Mouse (Mus musculus): Measurements from ENCODE around the gene Acsf2. TPM values are rescaled to one million over a fixed set of nuclear protein-coding genes. Genes with fewer than 3 reads are reported as not detected.

The Acsf2 gene
- polyA plus RNA-seq, 1 experiment from 2014 or later = 2.1 TPM

- H3K27me3 ChIP-seq (replicated peaks; ENCODE audit: control insufficient read depth, insufficient read depth, low read length) = no peaks in the 10 kb centered on the region
- H3K36me3 ChIP-seq (ENCODE audit: control insufficient read depth, insufficient read depth, low read length) = 0 out of 2 replicates have a peak, but pooled peaks cover 3% of the 10 kb centered on the region
- no peak overlapping the region for H3K4me2 ChIP-seq (ENCODE audit: low read length)
- H3K9ac ChIP-seq (ENCODE audit: low read length) = no peak overlapping the region
- ATAC-seq (no peak), DNase-seq (ENCODE audit: low spot score) (no peak)
- H3K27ac ChIP-seq (ENCODE audit: low read depth, low read length) = no peak overlapping the region
- H3K9me3 ChIP-seq (replicated peaks; ENCODE audit: control insufficient read depth, low read length) = no peaks in the 10 kb centered on the region
- no peak overlapping the region for H3K4me3 ChIP-seq (ENCODE audit: low read depth, low read length)
- WGBS = 96% methylated on average over 6 of the region's 6 CpGs
- H3K4me1 ChIP-seq (ENCODE audit: control insufficient read depth, insufficient read depth, low read length) = peaks cover 3% of the 10 kb centered on the region
Observed at GRCm38 (mm10) chr11:94547271-94547670, 54.4 kb downstream of the Acsf2 start.

GRCm38 (mm10) chr11:94546381-94546780, 55.3 kb downstream of the Acsf2 start:
- no peak for ATAC-seq
- WGBS = 98% methylated on average over 5 of the region's 5 CpGs
- H3K4me2 ChIP-seq (ENCODE audit: low read length) = no peak overlapping the region
- H3K27ac ChIP-seq (ENCODE audit: low read depth, low read length) = no peak overlapping the region
- H3K4me3 ChIP-seq (ENCODE audit: low read depth, low read length) = no peak overlapping the region
- no peaks in the 10 kb centered on the region for H3K27me3 ChIP-seq (replicated peaks; ENCODE audit: control insufficient read depth, insufficient read depth, low read length)
- peaks cover 3% of the 10 kb centered on the region for H3K4me1 ChIP-seq (ENCODE audit: control insufficient read depth, insufficient read depth, low read length)
- no peaks in the 10 kb centered on the region for H3K9me3 ChIP-seq (replicated peaks; ENCODE audit: control insufficient read depth, low read length)
- no peak overlapping the region for H3K9ac ChIP-seq (ENCODE audit: low read length)
- no peak for DNase-seq (ENCODE audit: low spot score)
- 0 out of 2 replicates have a peak, but pooled peaks cover 5% of the 10 kb centered on the region for H3K36me3 ChIP-seq (ENCODE audit: control insufficient read depth, insufficient read depth, low read length)

GRCm38 (mm10) chr11:94544422-94544821, 57.2 kb downstream of the Acsf2 start:
- no peaks in the 10 kb centered on the region for H3K27me3 ChIP-seq (replicated peaks; ENCODE audit: control insufficient read depth, insufficient read depth, low read length)

GRCm38 (mm10) chr11:94543932-94544331, 57.7 kb downstream of the Acsf2 start:
- peaks cover 3% of the 10 kb centered on the region for H3K4me1 ChIP-seq (ENCODE audit: control insufficient read depth, insufficient read depth, low read length)
- no peaks in the 10 kb centered on the region for H3K9me3 ChIP-seq (replicated peaks; ENCODE audit: control insufficient read depth, low read length)
- no peak overlapping the region for H3K27ac ChIP-seq (ENCODE audit: low read depth, low read length)
- no peak overlapping the region for H3K9ac ChIP-seq (ENCODE audit: low read length)
- ATAC-seq (no peak), DNase-seq (ENCODE audit: low spot score) (peak; percentile 84)
- 0 out of 2 replicates have a peak overlapping the region, but pooled peaks have one; percentile 16 for H3K4me2 ChIP-seq (ENCODE audit: low read length)
- 34% methylated on average over 9 of the region's 9 CpGs for WGBS
- no peak overlapping the region for H3K4me3 ChIP-seq (ENCODE audit: low read depth, low read length)
- no peaks in the 10 kb centered on the region for H3K27me3 ChIP-seq (replicated peaks; ENCODE audit: control insufficient read depth, insufficient read depth, low read length)
- 0 out of 2 replicates have a peak, but pooled peaks cover 5% of the 10 kb centered on the region for H3K36me3 ChIP-seq (ENCODE audit: control insufficient read depth, insufficient read depth, low read length)

More at GRCm38 (mm10) chr11:94544422-94544821, 57.2 kb downstream of the Acsf2 start:
- no peaks in the 10 kb centered on the region for H3K9me3 ChIP-seq (replicated peaks; ENCODE audit: control insufficient read depth, low read length)
- H3K9ac ChIP-seq (ENCODE audit: low read length) = peak overlapping the region; percentile 21; the same call in 1 of the 2 replicates
- 0 out of 2 replicates have a peak, but pooled peaks cover 5% of the 10 kb centered on the region for H3K36me3 ChIP-seq (ENCODE audit: control insufficient read depth, insufficient read depth, low read length)
- ATAC-seq = no peak
- peaks cover 3% of the 10 kb centered on the region for H3K4me1 ChIP-seq (ENCODE audit: control insufficient read depth, insufficient read depth, low read length)
- no peak overlapping the region for H3K4me3 ChIP-seq (ENCODE audit: low read depth, low read length)
- H3K4me2 ChIP-seq (ENCODE audit: low read length) = peak overlapping the region; percentile 16; the same call in 1 of the 2 replicates
- peak; percentile 22 for DNase-seq (ENCODE audit: low spot score)
- H3K27ac ChIP-seq (ENCODE audit: low read depth, low read length) = no peak overlapping the region
- 60% methylated on average over 18 of the region's 18 CpGs for WGBS

- ATAC-seq (no peak), DNase-seq (ENCODE audit: low spot score) (no peak)
- no peak overlapping the region for H3K4me2 ChIP-seq (ENCODE audit: low read length)
- no peaks in the 10 kb centered on the region for H3K9me3 ChIP-seq (replicated peaks; ENCODE audit: control insufficient read depth, low read length)
- WGBS = 84% methylated on average over 12 of the region's 12 CpGs
- peaks cover 3% of the 10 kb centered on the region for H3K4me1 ChIP-seq (ENCODE audit: control insufficient read depth, insufficient read depth, low read length)
- H3K27me3 ChIP-seq (replicated peaks; ENCODE audit: control insufficient read depth, insufficient read depth, low read length) = no peaks in the 10 kb centered on the region
- H3K36me3 ChIP-seq (ENCODE audit: control insufficient read depth, insufficient read depth, low read length) = 0 out of 2 replicates have a peak, but pooled peaks cover 5% of the 10 kb centered on the region
- no peak overlapping the region for H3K9ac ChIP-seq (ENCODE audit: low read length)
- H3K4me3 ChIP-seq (ENCODE audit: low read depth, low read length) = no peak overlapping the region
- H3K27ac ChIP-seq (ENCODE audit: low read depth, low read length) = no peak overlapping the region
Observed at GRCm38 (mm10) chr11:94543344-94543743, 58.3 kb downstream of the Acsf2 start.

GRCm38 (mm10) chr11:94542400-94542799, 59.3 kb downstream of the Acsf2 start:
- no peak overlapping the region for H3K27ac ChIP-seq (ENCODE audit: low read depth, low read length)
- DNase-seq (ENCODE audit: low spot score) = no peak
- WGBS = 84% methylated on average over 4 of the region's 4 CpGs

GRCm38 (mm10) chr11:94539761-94540160, 61.9 kb downstream of the Acsf2 start:
- 81% methylated on average over 7 of the region's 7 CpGs for WGBS
- H3K4me3 ChIP-seq (ENCODE audit: low read depth, low read length) = no peak overlapping the region
- no peak for DNase-seq (ENCODE audit: low spot score)
- H3K27me3 ChIP-seq (replicated peaks; ENCODE audit: control insufficient read depth, insufficient read depth, low read length) = no peaks in the 10 kb centered on the region
- 0 out of 2 replicates have a peak, but pooled peaks cover 5% of the 10 kb centered on the region for H3K36me3 ChIP-seq (ENCODE audit: control insufficient read depth, insufficient read depth, low read length)
- no peak overlapping the region for H3K4me2 ChIP-seq (ENCODE audit: low read length)
- no peaks in the 10 kb centered on the region for H3K9me3 ChIP-seq (replicated peaks; ENCODE audit: control insufficient read depth, low read length)
- H3K9ac ChIP-seq (ENCODE audit: low read length) = no peak overlapping the region
- no peak for ATAC-seq
- H3K27ac ChIP-seq (ENCODE audit: low read depth, low read length) = no peak overlapping the region
- H3K4me1 ChIP-seq (ENCODE audit: control insufficient read depth, insufficient read depth, low read length) = peaks cover 3% of the 10 kb centered on the region

More at GRCm38 (mm10) chr11:94542400-94542799, 59.3 kb downstream of the Acsf2 start:
- no peak overlapping the region for H3K4me2 ChIP-seq (ENCODE audit: low read length)
- H3K4me3 ChIP-seq (ENCODE audit: low read depth, low read length) = no peak overlapping the region
- peaks cover 3% of the 10 kb centered on the region for H3K4me1 ChIP-seq (ENCODE audit: control insufficient read depth, insufficient read depth, low read length)
- H3K36me3 ChIP-seq (ENCODE audit: control insufficient read depth, insufficient read depth, low read length) = 0 out of 2 replicates have a peak, but pooled peaks cover 5% of the 10 kb centered on the region
- no peak for ATAC-seq
- H3K9me3 ChIP-seq (replicated peaks; ENCODE audit: control insufficient read depth, low read length) = no peaks in the 10 kb centered on the region
- H3K27me3 ChIP-seq (replicated peaks; ENCODE audit: control insufficient read depth, insufficient read depth, low read length) = no peaks in the 10 kb centered on the region
- H3K9ac ChIP-seq (ENCODE audit: low read length) = no peak overlapping the region

- no peak for ATAC-seq
- Histone ChIP-seq H3K4me2 (ENCODE audit: low read length) (no peak overlapping the region), H3K9ac (ENCODE audit: low read length) (no peak overlapping the region; the same call in 1 of the 2 replicates), H3K27ac (ENCODE audit: low read depth, low read length) (no peak overlapping the region), H3K4me1 (ENCODE audit: control insufficient read depth, insufficient read depth, low read length) (peaks cover under 1% of the 10 kb centered on the region; the same call in 1 of the 2 replicates), H3K36me3 (ENCODE audit: control insufficient read depth, insufficient read depth, low read length) (0 out of 2 replicates have a peak, but pooled peaks cover 5% of the 10 kb centered on the region), H3K27me3 (replicated peaks; ENCODE audit: control insufficient read depth, insufficient read depth, low read length) (no peaks in the 10 kb centered on the region), H3K9me3 (replicated peaks; ENCODE audit: control insufficient read depth, low read length) (no peaks in the 10 kb centered on the region), H3K4me3 (ENCODE audit: low read depth, low read length) (no peak overlapping the region)
- 70% methylated on average over 8 of the region's 8 CpGs for WGBS
- no peak for DNase-seq (ENCODE audit: low spot score)
Observed at GRCm38 (mm10) chr11:94538733-94539292, 62.9 kb downstream of the Acsf2 start.

GRCm38 (mm10) chr11:94533171-94533570, 68.5 kb downstream of the Acsf2 start:
- no peaks in the 10 kb centered on the region for H3K36me3 ChIP-seq (ENCODE audit: control insufficient read depth, insufficient read depth, low read length)
- no peak overlapping the region for H3K4me3 ChIP-seq (ENCODE audit: low read depth, low read length)
- H3K27me3 ChIP-seq (replicated peaks; ENCODE audit: control insufficient read depth, insufficient read depth, low read length) = no peaks in the 10 kb centered on the region
- H3K27ac ChIP-seq (ENCODE audit: low read depth, low read length) = no peak overlapping the region
- WGBS = 86% methylated on average over 8 of the region's 8 CpGs
- H3K9me3 ChIP-seq (replicated peaks; ENCODE audit: control insufficient read depth, low read length) = no peaks in the 10 kb centered on the region
- no peak for DNase-seq (ENCODE audit: low spot score)
- no peak overlapping the region for H3K4me2 ChIP-seq (ENCODE audit: low read length)
- H3K9ac ChIP-seq (ENCODE audit: low read length) = no peak overlapping the region
- H3K4me1 ChIP-seq (ENCODE audit: control insufficient read depth, insufficient read depth, low read length) = no peaks in the 10 kb centered on the region
- no peak for ATAC-seq
